Mouse (Mus musculus): ENCODE data around the gene Zfp870. TPM values are rescaled to one million over a fixed set of nuclear protein-coding genes. Genes with fewer than 3 reads are reported as not detected.

Zfp870 gene
- 11.2 and 12.6 TPM in 2 replicates for total RNA-seq (2021)
- long read RNA-seq, full-length matches to known transcripts, result 5 of 9 reads
- long read RNA-seq, partial matches to known transcripts, result 0 of 9 reads
- long read RNA-seq, other reads (novel, unspliced or antisense), result 4 of 9 reads

DNA sequence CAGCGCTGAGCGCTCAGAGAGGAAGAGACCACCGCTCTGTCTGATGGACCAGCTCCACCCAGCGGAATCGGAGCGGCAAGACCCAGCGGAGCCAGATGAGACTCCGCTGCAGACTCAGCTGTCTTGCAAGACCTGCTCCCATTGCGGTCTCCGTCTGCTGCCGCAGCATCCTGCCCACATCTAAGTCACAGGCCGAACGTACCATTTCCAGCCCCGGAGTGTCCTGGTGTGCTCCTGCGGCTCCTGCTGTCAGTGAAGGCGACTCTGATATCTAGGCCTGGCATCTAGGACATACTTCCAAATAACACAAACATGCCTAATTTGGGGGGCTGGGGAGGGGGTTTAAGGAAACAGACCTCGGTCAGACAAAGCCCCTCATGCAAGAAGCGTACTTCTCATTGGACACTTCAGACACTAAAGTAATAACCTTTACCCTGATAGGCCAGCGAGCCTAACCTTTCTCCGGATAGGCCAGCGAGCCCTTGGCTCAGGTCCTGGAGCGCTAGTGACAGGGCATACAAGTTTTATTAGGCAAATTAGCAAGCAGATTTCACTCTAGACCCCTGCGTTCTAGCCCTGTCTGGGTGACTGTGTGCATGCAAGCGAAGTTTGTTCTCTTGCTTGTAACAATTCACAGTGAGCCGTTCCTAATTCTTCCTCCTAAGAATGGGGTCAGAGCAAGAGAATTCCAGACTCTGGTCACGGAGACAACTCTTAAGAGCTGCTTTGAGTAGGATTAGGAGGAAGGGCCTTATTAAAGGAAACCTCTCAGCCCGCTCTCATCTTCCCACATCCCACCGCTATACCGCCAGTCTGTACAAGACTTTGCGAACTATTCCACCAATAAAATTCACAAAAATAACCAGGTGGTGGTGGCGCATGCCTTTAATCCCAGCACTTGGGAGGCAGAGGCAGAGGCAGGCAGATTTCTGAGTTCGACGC is at the start of gene Zfp870:
TSS of gene Zfp870 (minus strand) at position 404 of the 942 bp plus-strand sequence.
- peak; percentile 82 for DNase-seq

DNA sequence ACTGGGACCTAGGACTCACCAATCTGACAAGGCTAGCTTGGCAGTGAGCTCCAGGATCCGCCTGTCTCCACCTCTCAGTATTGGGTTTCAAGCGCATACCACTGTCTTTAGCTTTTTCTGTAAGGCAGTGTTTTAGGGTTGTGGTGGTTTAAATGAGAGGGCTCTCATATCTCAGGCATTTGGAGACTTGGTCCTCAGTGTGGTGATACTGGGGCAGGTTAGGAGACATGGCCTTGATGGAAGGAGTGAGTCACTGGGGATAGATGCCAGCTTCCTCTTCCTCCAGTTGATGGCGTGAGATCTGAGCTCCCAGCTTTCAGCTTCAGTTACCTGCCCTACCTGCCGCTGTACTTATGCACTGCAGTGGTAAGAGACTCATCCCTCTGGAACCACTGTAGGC is 48.4 kb upstream of the Zfp870 start:
- DNase-seq, result no peak

DNA sequence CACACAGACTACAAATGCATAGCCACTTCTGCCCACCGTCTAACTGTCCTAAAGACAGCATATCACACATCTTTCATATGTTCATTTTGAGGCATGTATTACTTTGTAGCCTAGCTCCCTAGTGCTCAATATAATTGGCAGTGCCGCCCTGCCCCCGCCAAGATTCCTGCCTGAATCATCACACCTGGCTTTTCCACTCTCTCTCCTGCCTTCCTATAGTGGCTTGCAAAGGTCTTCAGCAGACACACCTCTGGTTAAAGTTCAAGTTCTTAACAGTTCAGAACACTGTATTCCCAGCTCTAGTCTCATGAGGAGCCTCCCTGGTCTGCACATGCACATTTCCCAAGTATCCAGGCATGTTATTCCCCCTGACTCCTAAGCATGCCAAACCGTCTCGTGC is 36.4 kb upstream of the Zfp870 start:
- no peak for DNase-seq

DNA sequence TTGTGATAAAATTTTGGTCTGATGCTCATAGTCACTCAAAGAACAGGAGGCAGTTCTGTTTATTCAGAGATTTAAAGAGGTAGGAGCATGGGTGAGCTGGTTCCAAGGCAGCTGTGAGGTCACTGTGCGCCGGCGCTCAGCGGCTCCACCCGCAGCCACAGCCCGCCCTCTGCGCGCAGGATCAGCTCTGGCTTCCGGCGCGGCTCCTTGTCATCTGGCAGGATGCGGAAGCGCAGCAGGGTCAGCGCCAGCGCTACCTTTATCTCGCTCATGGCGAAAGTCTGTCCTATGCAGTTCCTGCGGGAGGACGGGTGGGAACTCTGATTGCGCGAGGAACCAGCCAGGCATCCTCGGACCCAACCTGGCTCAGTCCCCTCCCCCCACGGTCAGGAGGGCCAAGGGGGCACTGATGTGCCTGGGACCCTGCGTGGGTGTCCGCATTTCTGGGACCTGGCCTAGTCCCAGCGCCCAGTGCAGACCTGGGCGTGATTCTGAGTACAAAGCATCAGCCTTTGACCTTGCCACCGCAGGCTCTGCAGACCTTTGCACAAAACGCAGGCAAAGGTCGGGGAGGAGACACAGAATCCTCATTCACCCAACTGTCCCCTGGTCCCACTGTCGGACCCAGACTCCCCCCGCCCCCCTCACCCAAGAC is 33.3 kb upstream of the Zfp870 start:
- DNase-seq, result peak; percentile 78

DNA sequence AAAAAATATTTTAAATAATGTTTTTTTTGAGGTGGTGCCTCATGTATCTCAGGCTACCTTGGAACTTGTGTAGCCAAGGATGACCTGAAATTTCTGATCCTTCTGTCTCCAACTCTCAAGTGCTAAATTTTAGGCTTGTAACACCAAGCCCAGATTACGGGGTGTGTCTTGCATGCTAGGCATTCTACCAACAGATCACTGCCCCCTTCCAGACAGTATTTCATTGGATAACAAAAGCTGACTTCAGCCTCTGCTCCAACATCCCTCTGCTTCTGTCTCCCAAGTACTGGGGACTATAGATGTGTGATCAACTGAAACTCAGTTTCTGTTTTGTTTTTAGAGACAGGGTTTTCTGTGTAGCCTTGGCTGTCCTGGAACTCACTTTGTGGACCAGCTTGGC is 32.2 kb upstream of the Zfp870 start:
- no peak for DNase-seq

DNA sequence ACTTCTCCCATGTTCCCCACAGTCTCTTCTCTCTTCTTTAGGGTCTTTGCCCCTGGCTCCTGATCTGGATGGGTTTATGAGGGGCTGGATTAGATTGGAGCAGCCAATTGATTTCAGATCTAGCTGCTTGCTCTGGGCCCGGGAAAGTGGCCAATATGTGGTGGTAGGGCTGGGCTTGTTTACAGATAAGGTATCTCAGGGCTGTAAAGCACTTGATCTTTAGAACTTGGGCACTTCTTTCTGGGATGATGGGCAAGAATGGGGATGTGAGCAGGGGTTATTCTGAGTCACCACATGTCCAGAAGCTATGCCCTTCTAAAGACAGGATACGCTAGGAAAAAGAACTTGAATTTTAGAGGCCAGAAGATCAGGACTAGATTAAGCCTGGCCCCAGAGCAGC is 27.7 kb upstream of the Zfp870 start:
- DNase-seq, result no peak

DNA sequence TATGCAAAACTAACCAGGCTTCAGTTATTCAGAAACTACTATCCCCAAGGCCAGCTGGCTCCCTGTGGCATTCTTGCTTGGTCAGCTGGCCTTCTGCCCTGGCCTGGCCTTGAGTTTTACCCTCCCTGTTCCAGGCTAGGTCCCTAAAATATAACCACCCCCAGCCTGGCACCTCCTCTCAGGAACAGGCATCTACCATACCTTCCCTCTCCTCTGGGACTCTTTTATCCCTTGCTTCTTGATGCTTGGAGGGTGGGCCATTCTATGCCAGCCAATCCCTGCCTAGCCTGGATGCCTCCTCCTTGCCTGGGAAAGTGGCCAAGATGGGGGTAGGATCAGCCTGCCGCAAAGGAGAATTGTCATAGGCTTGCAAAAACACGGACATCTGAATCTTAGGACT is 25.7 kb upstream of the Zfp870 start, which contains the start of gene Cyp4f14:
TSS of gene Cyp4f14 (minus strand) at position 212 of the 400 bp plus-strand sequence.
- peak; percentile 79 for DNase-seq

DNA sequence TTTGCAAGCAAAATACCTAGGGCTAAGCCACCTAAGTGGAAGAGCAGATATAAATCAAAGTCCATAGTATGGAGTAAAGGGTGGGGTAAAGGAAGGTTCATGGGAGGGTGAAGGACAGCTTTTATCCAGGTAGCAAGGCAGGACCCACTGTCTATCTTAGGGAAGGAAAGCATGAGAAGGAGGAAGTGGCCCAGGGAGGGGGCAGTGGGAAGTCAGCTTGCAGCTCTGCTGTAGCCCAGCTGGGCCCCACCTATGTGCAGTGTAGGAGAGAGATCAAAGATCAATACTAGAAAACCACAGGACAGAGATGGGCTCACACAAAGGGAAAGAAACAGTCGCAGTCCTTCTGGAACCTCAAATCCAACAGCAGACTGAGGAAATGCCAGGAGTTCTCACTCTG is 24.6 kb upstream of the Zfp870 start:
- no peak for DNase-seq

DNA sequence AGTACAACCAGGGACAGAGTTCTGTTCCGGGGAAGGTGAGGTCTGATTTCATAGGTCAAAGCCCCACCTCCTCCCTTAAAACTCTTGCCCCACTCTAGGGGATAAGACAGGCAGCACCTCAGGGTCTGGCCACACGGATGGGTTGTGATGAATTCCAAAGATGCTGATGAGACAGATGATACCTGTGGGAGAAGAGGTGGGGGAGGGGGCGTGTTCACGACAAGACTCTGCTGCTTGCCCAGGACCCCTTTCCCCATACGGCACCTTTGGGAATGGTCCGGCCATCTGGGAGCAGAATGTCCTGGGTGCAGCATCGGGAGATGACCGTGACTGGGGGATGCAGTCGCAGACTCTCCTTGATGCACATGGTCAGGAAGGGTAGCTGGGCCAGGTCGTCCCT is 14.7 kb upstream of the Zfp870 start:
- DNase-seq, result no peak

DNA sequence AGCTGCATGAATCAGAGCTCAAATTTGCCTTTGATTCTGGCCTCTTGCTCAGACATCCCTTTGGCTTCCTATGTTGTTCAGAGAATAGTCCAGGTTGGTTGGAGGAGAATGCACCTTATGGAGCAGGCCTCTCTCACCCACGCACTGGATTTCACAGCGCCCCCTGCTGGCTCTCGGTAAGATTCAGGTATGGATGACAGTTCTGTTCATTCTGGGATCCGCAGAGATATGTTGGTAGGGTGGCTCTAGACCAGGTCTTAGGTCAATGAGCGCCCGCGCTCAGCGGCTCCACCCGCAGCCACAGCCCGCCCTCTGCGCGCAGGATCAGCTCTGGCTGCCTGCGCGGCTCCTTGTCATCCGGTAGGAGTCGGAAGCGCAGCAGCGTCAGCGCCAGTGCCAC is 13.8 kb upstream of the Zfp870 start:
- peak; percentile 76 for DNase-seq

DNA sequence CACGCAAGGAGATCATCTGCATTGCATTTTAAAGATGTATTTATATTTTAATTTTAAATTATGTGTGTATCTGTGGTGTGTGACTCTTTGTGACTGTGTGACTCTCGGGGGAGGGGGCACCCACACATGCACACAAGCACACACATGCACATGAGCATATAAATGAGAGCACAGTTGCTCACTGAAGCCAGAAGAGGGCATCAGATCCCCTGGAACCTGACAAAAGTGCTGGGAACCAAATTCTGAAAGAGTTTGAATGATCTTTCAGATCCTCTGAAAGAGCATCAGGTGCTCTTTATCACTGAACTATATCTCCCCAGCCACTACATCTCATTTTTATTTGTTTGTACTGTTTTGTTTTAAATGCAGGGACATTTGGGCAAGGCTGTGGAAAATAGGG is 13.0 kb upstream of the Zfp870 start:
- DNase-seq, result no peak

DNA sequence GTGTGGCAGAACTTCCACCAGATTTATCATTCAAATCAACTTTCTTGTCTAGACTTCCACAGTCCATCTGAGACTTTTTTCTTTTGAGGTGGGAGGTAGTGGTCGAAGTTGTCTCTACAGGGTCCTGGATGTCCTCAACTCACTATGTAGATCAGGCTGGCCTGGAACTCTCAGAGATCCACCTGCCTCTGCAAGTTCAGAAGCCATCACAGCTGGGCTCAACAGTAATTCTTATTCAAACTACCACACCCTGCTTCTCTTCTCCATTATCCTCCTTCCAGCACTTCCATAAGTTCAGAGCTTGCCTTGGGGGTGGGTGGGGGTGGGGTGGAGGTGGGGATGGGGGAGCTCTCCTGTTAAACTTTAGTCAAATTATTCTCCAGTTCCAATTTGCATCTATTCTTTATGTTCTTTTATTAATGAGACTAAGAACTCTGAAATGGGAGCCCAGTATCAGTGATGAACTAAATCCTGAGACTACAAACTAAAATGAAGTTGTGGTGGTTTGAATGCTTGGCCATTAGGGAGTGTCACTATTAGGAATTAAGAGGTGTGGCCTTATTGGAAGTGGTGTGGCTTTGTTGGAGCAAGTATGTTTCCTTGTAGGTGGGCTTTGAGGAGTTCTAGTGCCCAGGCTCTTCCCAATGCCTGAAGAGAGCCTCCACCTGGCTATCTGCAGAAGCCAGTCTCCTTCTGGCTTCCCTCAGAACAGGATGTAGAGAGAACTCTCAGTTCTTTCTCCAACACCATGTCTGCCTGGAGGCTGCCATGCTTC is 10.5 kb upstream of the Zfp870 start:
- no peak for DNase-seq

DNA sequence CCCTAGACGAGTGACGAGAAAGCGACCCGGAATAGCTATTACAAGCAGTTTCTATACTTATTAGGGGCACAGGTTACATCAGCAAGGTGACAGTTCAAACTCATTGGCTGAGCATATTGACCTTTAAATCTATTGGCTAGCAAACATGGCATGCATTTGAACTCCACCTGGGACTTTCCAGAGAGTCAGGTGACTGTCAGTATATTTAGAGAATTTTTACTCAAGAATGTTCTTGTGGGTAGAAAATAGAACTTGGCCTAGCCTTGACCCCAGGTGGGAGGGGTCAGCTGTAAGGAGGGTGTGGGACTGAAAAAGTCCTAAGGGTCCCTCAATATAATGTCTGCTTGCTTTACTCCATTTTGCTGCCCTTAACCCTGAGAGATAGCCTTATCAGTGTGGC is 4.0 kb upstream of the Zfp870 start:
- DNase-seq, result no peak

DNA sequence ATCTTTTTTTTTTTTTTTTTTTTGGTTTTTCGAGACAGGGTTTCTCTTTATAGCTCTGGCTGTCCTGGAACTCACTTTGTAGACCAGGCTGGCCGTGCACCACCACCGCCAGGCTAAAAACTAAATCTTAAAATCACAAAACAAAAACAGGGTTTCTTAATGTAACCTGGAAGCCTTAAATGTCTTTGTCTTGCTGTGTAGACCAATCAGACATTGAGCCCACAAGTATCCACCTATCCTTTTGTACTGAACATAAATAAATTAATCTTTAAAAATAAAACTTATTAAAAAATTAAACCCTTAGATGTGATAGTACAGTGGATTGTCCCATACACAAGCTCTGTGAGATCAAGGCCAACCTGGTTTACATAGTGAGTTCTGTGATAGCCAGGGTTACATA is 2.5 kb upstream of the Zfp870 start:
- DNase-seq, result no peak

DNA sequence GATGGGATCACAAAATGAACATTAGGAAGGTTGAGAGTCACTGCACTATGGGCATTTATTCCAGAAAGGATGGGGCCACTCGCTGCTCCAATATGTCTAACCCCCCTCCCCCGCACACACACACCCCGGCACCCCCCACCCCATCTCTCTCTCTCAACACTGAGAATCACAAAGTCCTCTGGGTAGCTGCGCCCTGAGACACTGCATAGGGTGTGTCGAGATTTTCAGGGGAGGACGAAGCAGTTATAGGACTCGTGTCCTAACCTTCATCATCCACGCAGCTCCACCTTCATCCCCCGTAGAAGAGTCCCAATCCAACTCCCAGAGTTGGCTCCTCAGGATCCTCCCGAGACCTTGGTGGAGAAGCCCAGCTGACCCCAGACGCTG is 597 bp downstream of the Zfp870 start:
- DNase-seq, result no peak

DNA sequence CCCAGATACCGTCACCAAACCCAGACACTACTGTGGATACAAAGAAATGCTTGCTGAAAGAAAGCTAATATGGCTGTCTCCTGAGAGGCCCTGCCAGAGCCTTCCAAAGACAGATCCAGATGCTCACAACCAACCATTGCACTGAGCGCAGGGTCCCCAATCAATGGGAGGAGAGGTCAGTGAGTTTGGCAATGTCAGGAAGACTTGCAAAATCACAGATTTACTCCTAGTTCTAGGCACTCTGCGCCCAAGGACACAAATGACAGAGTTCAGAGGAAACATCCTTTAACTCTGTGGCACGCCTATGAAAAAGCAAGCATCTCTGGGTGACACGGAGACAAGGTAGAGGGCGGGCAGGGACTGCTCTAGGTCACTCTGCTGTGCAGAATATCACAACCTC is 1.8 kb downstream of the Zfp870 start:
- DNase-seq, result no peak

DNA sequence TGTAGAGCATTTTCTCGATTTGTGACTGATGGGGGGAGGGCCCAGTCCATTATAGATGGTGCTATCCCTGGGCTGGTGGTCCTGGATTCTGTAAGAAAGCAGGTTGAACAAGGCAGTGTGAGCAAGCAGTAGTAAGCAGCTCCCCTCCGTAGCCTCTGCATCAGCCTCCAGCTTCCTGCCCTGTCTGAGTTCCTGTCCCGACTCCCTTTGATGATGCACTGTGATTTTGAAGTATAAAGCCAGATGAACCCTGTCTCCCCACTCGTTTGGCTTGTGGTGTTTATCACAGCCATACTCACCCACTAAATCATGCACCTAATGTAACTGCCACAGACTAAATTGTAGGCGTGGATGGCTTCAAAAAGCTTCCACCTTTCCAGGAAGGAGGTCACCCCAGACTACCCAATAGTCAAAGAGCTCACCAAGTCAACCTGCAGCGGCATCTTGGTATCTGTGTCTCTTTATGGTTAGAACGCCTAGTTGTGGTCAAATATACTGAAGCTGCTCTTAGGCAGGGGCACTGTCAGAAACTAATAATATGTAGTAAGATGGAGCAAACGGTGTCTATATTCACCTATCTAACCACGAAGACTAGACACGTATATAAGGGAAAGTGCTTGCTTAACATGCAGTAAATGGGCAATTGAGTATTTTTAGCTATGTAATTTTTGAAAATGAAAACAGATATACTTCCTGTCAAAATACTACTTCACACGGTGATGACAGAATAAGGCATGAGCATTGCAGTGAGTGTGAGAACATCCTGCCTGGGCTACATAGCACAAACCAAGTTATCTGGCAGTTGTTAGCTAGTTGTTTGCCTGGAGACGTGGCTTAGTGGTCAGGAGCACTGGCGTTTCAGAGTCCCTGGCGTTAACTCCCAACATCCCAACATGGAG is 10.9 kb downstream of the Zfp870 start:
- no peak for DNase-seq

DNA sequence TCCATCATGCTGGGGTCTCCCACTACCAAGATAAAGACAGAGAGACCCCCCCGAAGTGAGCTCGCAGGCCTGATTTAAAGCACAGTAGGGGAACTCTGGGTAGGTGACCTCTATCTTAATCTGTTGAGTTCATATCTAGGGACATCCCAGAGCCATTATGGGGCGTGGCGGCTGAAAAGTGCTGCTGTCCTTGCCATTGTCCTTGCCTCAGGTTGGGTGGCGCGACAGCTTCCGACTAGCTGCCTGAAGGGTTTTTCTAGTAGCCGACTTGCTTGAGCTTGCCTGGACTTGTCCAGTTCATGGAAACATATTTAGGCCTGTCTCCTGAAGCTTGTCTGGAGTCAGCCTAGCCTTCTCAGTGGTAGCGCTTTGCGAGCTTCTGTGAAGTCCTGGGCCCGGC is 12.7 kb downstream of the Zfp870 start:
- DNase-seq, result no peak

DNA sequence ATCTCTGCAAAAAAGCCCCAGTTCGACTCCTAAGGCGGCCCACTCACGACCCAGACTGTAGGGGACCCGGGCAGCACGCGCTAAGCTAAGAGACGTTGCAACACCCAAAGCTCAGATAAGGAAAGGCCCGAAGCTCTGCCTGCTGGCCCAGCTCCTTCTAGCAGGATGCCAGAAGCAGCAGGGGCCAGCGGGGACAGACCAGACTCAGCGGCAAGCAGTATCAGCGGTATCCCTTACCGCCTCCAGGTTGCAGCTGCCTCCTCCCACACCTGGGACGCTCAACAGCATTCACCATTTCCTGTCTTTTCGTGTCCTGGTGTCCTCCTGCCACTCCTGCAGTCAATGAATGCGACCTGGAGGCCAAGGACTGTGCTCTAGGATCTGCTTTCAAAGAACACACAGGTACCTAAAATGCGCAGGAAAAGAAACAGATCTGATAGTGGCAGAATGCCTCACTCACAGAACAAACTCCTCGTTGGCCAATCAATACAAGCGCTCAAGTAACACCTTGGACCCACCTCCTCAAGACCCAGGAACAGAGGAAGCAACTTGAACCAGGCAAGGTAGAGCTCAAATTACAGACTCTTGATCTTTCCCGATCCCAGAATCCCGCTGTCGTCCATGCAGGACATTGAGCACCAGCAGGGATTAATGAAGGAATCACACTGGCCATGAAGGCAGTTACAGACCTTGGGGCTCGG is 13.8 kb downstream of the Zfp870 start:
- DNase-seq, result no peak

DNA sequence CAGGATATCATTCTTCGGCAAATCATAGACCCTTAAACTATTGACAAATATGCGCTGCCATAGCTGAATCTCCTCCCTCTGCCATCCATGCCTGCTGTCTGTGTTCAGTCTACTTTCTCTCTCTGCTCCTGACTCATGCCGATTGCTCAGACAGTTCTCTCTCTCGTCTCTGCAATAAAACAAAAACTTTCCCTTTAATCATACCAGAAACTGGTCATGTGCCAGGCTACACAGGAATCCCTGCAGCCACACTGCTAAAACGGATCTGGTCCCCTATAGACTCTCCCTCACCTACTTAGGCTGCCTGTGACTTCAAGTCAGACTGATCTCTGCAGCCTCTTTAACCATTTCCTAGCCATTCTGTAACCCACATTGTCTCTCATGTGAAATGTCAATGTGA is 18.7 kb downstream of the Zfp870 start:
- no peak for DNase-seq

DNA sequence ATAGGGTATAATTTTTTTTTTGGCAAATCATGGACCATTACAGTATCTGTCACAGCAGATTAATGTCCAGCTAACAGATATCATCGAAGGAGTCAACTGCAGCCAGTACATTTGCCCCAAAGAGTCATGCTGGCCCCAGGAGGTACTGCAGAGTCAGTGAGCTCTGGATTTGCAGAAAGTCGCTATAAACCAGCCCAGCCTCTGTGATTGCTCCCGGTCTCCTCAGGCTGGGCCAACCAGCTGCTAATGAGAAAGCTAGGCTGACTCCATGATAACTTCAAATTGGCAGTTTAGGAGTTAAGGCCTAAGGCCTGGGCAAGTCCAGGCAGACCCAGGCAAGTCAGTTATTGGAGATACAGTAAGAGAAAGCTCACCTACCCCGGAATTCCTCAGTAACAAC is 19.4 kb downstream of the Zfp870 start:
- DNase-seq, result no peak
